Mouse (Mus musculus) large intestine, adult 2 months (tissue): ENCODE measurements at regions not wholly inside any gene's neighbourhood (a gene's known extent, or its start where the extent isn't known, plus 50 kb on each side); places are given as distances from the start of the nearest gene placed in this dataset.
A peak's percentile ranks its signal among the peaks of the same experiment; 100 is the strongest.

Source experiments
- DNase-seq: peaks from one replicate; pipeline ENCODE4 v3.0.0-alpha.2; 2012; ENCODE audit warnings: low read depth, low spot score
- WGBS: fragments of 180-500 bp; shearing (Covaris S2); methylation state at CpG from one replicate; pipeline ENCODE4 v1.1.7; 2018; 5-methylcytosine and 5-hydroxymethylcytosine counted together

GRCm38 (mm10) chr8:41529581-41529980 is 112.7 kb upstream of the Frg1 start:
- WGBS: 83% methylated on average over 8 of the region's 8 CpGs
- no peak for DNase-seq

GRCm38 (mm10) chr8:41526283-41526682 is 109.4 kb upstream of the Frg1 start:
- WGBS: 80% methylated on average over 7 of the region's 7 CpGs
- DNase-seq: no peak

GRCm38 (mm10) chr8:41485163-41485562 is 68.3 kb upstream of the Frg1 start:
- no peak for DNase-seq
- WGBS: 74% methylated on average over 5 of the region's 5 CpGs

GRCm38 (mm10) chr8:41483297-41483696 is 66.4 kb upstream of the Frg1 start:
- 35% methylated on average over 3 of the region's 3 CpGs for WGBS
- no peak for DNase-seq

GRCm38 (mm10) chr8:41472992-41473699 is 56.3 kb upstream of the Frg1 start:
- DNase-seq: peak; percentile 35

GRCm38 (mm10) chr8:41472233-41472632 is 55.4 kb upstream of the Frg1 start:
- no peak for DNase-seq
- 96% methylated on average over 3 of the region's 3 CpGs for WGBS

More at GRCm38 (mm10) chr8:41472992-41473699, 56.3 kb upstream of the Frg1 start:
- 25% methylated on average over 8 of the region's 8 CpGs for WGBS
